Mouse (Mus musculus) liver, adult 2 months (tissue): Measurements from ENCODE around the gene Itgb3. TPM values are rescaled to one million over a fixed set of nuclear protein-coding genes. Genes with fewer than 3 reads are reported as not detected.

Source experiments
- DNase-seq: peaks from one replicate; pipeline ENCODE4 v3.0.0-alpha.2; 2011; ENCODE audit warnings: low read depth, low spot score; ENCODE audit errors: extremely low read depth
- H3K27ac ChIP-seq: fragments of 200-500 bp; replicated peaks from 2 replicates; pipeline ENCODE4 v1.5.1; 2012; ENCODE audit warnings: low read depth, mild to moderate bottlenecking, control low read depth, inconsistent platforms, low read length; ENCODE audit not compliant: insufficient read depth
- H3K27me3 ChIP-seq: fragments of 200-500 bp; 2 replicates; pipeline ENCODE4 v1.6.1; 2012; ENCODE audit warnings: mild to moderate bottlenecking, moderate library complexity, low read length, inconsistent platforms; ENCODE audit not compliant: control insufficient read depth, insufficient read depth
- H3K36me3 ChIP-seq: fragments of 200-500 bp; 2 replicates; pipeline ENCODE4 v1.6.1; 2012; ENCODE audit warnings: low read length, inconsistent platforms; ENCODE audit not compliant: control insufficient read depth, insufficient read depth
- H3K4me1 ChIP-seq: fragments of 200-500 bp; 2 replicates; pipeline ENCODE4 v1.6.1; 2011; ENCODE audit warnings: low read length; ENCODE audit not compliant: control insufficient read depth, insufficient read depth
- H3K4me3 ChIP-seq: fragments of 200-500 bp; 2 replicates; pipeline ENCODE4 v1.5.1; 2011; ENCODE audit warnings: low read depth, mild to moderate bottlenecking, control low read depth, low read length, moderate library complexity; ENCODE audit not compliant: insufficient read depth
- H3K79me2 ChIP-seq: fragments of 200-500 bp; 2 replicates; pipeline ENCODE4 v1.6.1; 2012; ENCODE audit warnings: inconsistent platforms, mild to moderate bottlenecking, low read length, moderate library complexity; ENCODE audit not compliant: control insufficient read depth, insufficient read depth
- H3K9ac ChIP-seq: fragments of 200-500 bp; 2 replicates; pipeline ENCODE4 v1.6.1; 2012; ENCODE audit warnings: low read depth, mild to moderate bottlenecking, control low read depth, inconsistent platforms, low read length
- CTCF ChIP-seq: fragments of 200-500 bp; IDR thresholded peaks from 2 replicates; pipeline ENCODE4 v1.5.1; 2011; ENCODE audit warnings: low read depth, low read length, control low read depth
- POLR2A ChIP-seq: fragments of 200-500 bp; IDR thresholded peaks from 2 replicates; pipeline ENCODE4 v1.6.1; 2011; ENCODE audit warnings: low read length, control low read depth; ENCODE audit not compliant: insufficient read depth; ENCODE audit errors: extremely low read depth
- WGBS: fragments of 180-500 bp; shearing (Covaris S2); methylation state at CpG from one replicate; pipeline ENCODE4 v1.1.7; 2018; 5-methylcytosine and 5-hydroxymethylcytosine counted together
- polyA plus RNA-seq: library from polyadenylated mRNA; depleted of rRNA; stranded (reverse); fragments of >200 nt; gene quantifications from 2 replicates; pipeline ENCODE4 v1.2.3, GENCODE M21; 2012; rRNA removed
- total RNA-seq: library from RNA; depleted of rRNA; stranded (reverse); fragments of >200 nt; gene quantifications from 2 replicates; pipeline ENCODE4 v1.2.3, GENCODE M21; 2014; rRNA removed

The Itgb3 gene
- total and polyA plus RNA-seq, 2 experiments: 1.5 to 2.1 TPM

GRCm38 (mm10) chr11:104674768-104675167 is 67.0 kb downstream of the Itgb3 start:
- Histone ChIP-seq H3K27ac (no peak overlapping the region), H3K79me2 (no peaks in the 10 kb centered on the region), H3K9ac (no peak overlapping the region), H3K4me1 (no peaks in the 10 kb centered on the region), H3K4me3 (no peak overlapping the region), H3K27me3 (no peaks in the 10 kb centered on the region), H3K36me3 (no peaks in the 10 kb centered on the region)
- no peak for TF ChIP-seq CTCF
- TF ChIP-seq POLR2A: no peak
- WGBS: 87% methylated on average over 11 of the region's 11 CpGs
- no peak for DNase-seq

GRCm38 (mm10) chr11:104685548-104685947 is 77.7 kb downstream of the Itgb3 start, which contains the start of gene Gm11639:
TSS of gene Gm11639 (plus strand) at chr11:104685707.
- Histone ChIP-seq H3K36me3 (no peaks in the 10 kb centered on the region), H3K27me3 (peaks cover 3% of the 10 kb centered on the region), H3K4me1 (no peaks in the 10 kb centered on the region; the same call in 1 of the 2 replicates), H3K27ac (no peak within 1 kb of the TSS), H3K79me2 (no peaks in the 10 kb centered on the region), H3K4me3 (no peak within 1 kb of the TSS), H3K9ac (no peak within 1 kb of the TSS)
- 29% methylated on average over 23 of the region's 23 CpGs for WGBS
- DNase-seq: no peak
- TF ChIP-seq POLR2A (no peak), CTCF (no peak)

GRCm38 (mm10) chr11:104693235-104693634 is 85.4 kb downstream of the Itgb3 start:
- no peak for DNase-seq
- Histone ChIP-seq H3K36me3 (no peaks in the 10 kb centered on the region), H3K79me2 (no peaks in the 10 kb centered on the region), H3K9ac (no peak overlapping the region), H3K4me1 (no peaks in the 10 kb centered on the region), H3K4me3 (no peak overlapping the region), H3K27me3 (no peaks in the 10 kb centered on the region), H3K27ac (no peak overlapping the region)
- 83% methylated on average over 6 of the region's 6 CpGs for WGBS
- no peak for TF ChIP-seq POLR2A
- no peak for TF ChIP-seq CTCF

GRCm38 (mm10) chr11:104704097-104704496 is 96.3 kb downstream of the Itgb3 start:
- H3K9ac ChIP-seq: no peak overlapping the region
- H3K79me2 ChIP-seq: no peaks in the 10 kb centered on the region
- no peaks in the 10 kb centered on the region for H3K27me3 ChIP-seq
- H3K4me3 ChIP-seq: no peak overlapping the region
- H3K36me3 ChIP-seq: no peaks in the 10 kb centered on the region
- TF ChIP-seq CTCF: no peak
- TF ChIP-seq POLR2A: no peak
- WGBS: 80% methylated on average over 15 of the region's 15 CpGs
- no peak overlapping the region for H3K27ac ChIP-seq
- H3K4me1 ChIP-seq: no peaks in the 10 kb centered on the region
- no peak for DNase-seq

- Histone ChIP-seq H3K27ac (no peak overlapping the region), H3K4me1 (no peaks in the 10 kb centered on the region), H3K79me2 (no peaks in the 10 kb centered on the region), H3K27me3 (0 out of 2 replicates have a peak, but pooled peaks cover 3% of the 10 kb centered on the region), H3K36me3 (no peaks in the 10 kb centered on the region), H3K9ac (no peak overlapping the region), H3K4me3 (no peak overlapping the region)
- 63% methylated on average over 2 of the region's 2 CpGs for WGBS
- TF ChIP-seq CTCF (no peak), POLR2A (no peak)
- DNase-seq: no peak
These were observed 99.3 kb downstream of the Itgb3 start for GRCm38 (mm10) chr11:104707084-104707483.

Other genes with a start within 250 kb of the Itgb3 start
- 13.7 and 15.5 TPM in 2 replicates for gene Kansl1, start 139.1 kb upstream of the Itgb3 start, total RNA-seq
- gene Kansl1, start 139.1 kb upstream of the Itgb3 start, polyA plus RNA-seq: 33.0 and 36.2 TPM in 2 replicates
- gene Cdc27, start 57.4 kb upstream of the Itgb3 start, total RNA-seq: 12.9 and 13.3 TPM in 2 replicates
- gene Cdc27, start 57.4 kb upstream of the Itgb3 start, polyA plus RNA-seq: 2.6 and 2.9 TPM in 2 replicates
- 0.65 and 0.67 TPM in 2 replicates for gene Myl4, start 57.3 kb upstream of the Itgb3 start, total RNA-seq
- 0.45 and 0.72 TPM in 2 replicates for gene Myl4, start 57.3 kb upstream of the Itgb3 start, polyA plus RNA-seq
- gene Gm11639, start 77.7 kb downstream of the Itgb3 start, total RNA-seq: under 0.01 and 0.13 TPM in 2 replicates
- gene Gm11639, start 77.7 kb downstream of the Itgb3 start, polyA plus RNA-seq: not detected in 2 replicates